ENCODE assay signal across 7 mouse cellular contexts in genomic region chr1:86313772-86314125, GRCm38 (mm10). TPM values are rescaled to one million over a fixed set of nuclear protein-coding genes. Genes with fewer than 3 reads are reported as not detected.
DNase-seq lines count a peak whose midpoint lies in the region; ATAC-seq and TF ChIP-seq lines count a peak whose summit lies in the region.

No protein-coding gene starts in this region.

- H3K9me3 ChIP-seq in heart, embryonic 11.5 days (replicated peaks; ENCODE audit: control insufficient read depth, low read length), result no peaks in the 10 kb centered on the region

- H3K9ac ChIP-seq in heart, embryonic 11.5 days (ENCODE audit: low read depth, low read length), result no peak overlapping the region

- H3K4me2 ChIP-seq in heart, embryonic 11.5 days, result peak overlapping the region; percentile 46

- no peak for DNase-seq in layer of hippocampus, adult 2 months (ENCODE audit: low spot score in 2 of 2)
- DNase-seq in layer of hippocampus, adult 8-10 months (ENCODE audit: low spot score in 2 of 2), result no peak
- peak; percentile 38 for DNase-seq in adrenal gland, postnatal 14 days
- peak; percentile 64 for DNase-seq in liver
- DNase-seq in thymus, postnatal 14 days, result peak; percentile 62

- H3K36me3 ChIP-seq in heart, embryonic 11.5 days (ENCODE audit: control insufficient read depth, insufficient read depth, low read length), result no peaks in the 10 kb centered on the region

- WGBS in heart, embryonic 11.5 days (ENCODE audit: insufficient replicate concordance), result 24% methylated on average over 15 of the region's 15 CpGs

- ATAC-seq in heart, embryonic 11.5 days (replicated peaks; ENCODE audit: insufficient number of reproducible peaks, low FRiP score, low TSS enrichment), result no peak
- ATAC-seq in erythroid progenitor cell, adult 5-6 weeks (replicated peaks; ENCODE audit: low FRiP score, poor library complexity, severe bottlenecking), result no peak

- peaks cover 3% of the 10 kb centered on the region; the same call in 1 of the 2 replicates for H3K27me3 ChIP-seq in heart, embryonic 11.5 days (ENCODE audit: control insufficient read depth, insufficient read depth, low read length)

- H3K27ac ChIP-seq in layer of hippocampus, adult 2 months, result no peak overlapping the region
- no peak overlapping the region for H3K27ac ChIP-seq in heart, embryonic 11.5 days (ENCODE audit: low read depth, low read length)

- TF ChIP-seq CTCF in layer of hippocampus, adult 2 months (conservative IDR thresholded peaks at IDR 0.05), result peak; percentile 70

- H3K4me3 ChIP-seq in layer of hippocampus, adult 2 months, result no peak overlapping the region
- no peak overlapping the region for H3K4me3 ChIP-seq in heart, embryonic 11.5 days (ENCODE audit: low read depth, low read length)

- 0 out of 2 replicates have a peak, but pooled peaks cover 2% of the 10 kb centered on the region for H3K4me1 ChIP-seq in heart, embryonic 11.5 days (ENCODE audit: control insufficient read depth, insufficient read depth, low read length)

RNA-seq across cellular contexts. Expression of gene B3gnt7, which starts 11.1 kb away (rescaled TPM):
- total RNA-seq in layer of hippocampus, adult 2 months (2021), result 1 to 10 TPM in 1 of 2 experiments, under 1 TPM in 1; 0.98 to 1.2 TPM
- total RNA-seq in layer of hippocampus, adult 8-10 months (2022), result 1 to 10 TPM in 2 of 4 experiments, under 1 TPM in 2; 0.63 to 2.1 (median 1.1) TPM
- total RNA-seq in adrenal gland, postnatal 14 days (2021), result 0.19 and 0.56 TPM in 2 replicates
- polyA plus RNA-seq in heart, embryonic 11.5 days (2014; fragmentation: Nextera tagmentation; extraction: Ambion mirVana), result 7.0 and 7.7 TPM in 2 replicates
- total RNA-seq in erythroid progenitor cell, adult 5-6 weeks (2015; ENCODE audit: low replicate concordance), result 1.4 TPM in 1 of 2 replicates, not detected in the other
- total RNA-seq in erythroid progenitor cell, adult 5-6 weeks (2017; ENCODE audit: low replicate concordance), result not detected in 2 replicates

RNA-seq across cellular contexts. Expression of gene Ncl, which starts 45.5 kb away (rescaled TPM):
- total RNA-seq in layer of hippocampus, adult 2 months (2021), result 100 to 1,000 TPM; 140 to 145 TPM
- 100 to 1,000 TPM; 138 to 171 (median 146) TPM for total RNA-seq in layer of hippocampus, adult 8-10 months (2022)
- total RNA-seq in adrenal gland, postnatal 14 days (2021), result 330 and 396 TPM in 2 replicates
- 287 and 296 TPM in 2 replicates for polyA plus RNA-seq in heart, embryonic 11.5 days (2014; fragmentation: Nextera tagmentation; extraction: Ambion mirVana)
- total RNA-seq in erythroid progenitor cell, adult 5-6 weeks (2015; ENCODE audit: low replicate concordance), result 148 and 176 TPM in 2 replicates
- 169 and 177 TPM in 2 replicates for total RNA-seq in erythroid progenitor cell, adult 5-6 weeks (2017; ENCODE audit: low replicate concordance)

Comparison
In these comparisons a context has a peak if more than half of its experiments do, and no peak if none do; other contexts are left out.
1. DNase-seq: peak in adrenal gland, postnatal 14 days (single experiment), liver (single experiment) and thymus, postnatal 14 days (single experiment); none in layer of hippocampus, adult 2 months (0 of 2) and layer of hippocampus, adult 8-10 months (0 of 2).